Mouse (Mus musculus): ENCODE data around the gene A630010A05Rik. TPM values are rescaled to one million over a fixed set of nuclear protein-coding genes. Genes with fewer than 3 reads are reported as not detected.
"Not testable (repeated sequence)": the region's sequence is repeated elsewhere in the genome, so short reads cannot be mapped to it uniquely, and the experiment has no call there.

Gene A630010A05Rik
- polyA plus RNA-seq (2016; fragmentation: Nextera tagmentation; extraction: Ambion mirVana): not detected in 2 replicates

DNA sequence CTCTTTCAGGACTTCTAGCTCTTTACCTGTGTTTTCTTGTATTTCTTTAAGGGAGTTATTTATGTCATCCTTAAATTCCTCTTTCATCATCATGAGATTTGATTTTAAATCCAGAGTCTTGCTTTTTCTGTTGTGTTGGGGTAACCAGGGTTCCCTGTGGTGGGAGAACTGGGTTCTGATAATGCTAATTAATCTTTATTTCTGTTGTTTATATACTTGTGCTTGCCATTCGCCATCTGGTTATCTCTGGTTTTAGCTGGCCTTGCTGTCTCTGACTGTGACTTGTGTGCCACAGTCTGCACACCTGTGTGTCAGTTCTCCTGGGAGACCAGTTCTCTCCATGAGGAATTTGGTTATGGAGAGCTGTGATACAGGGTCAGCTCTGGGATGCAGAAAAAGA is at the start of gene A630010A05Rik:
A630010A05Rik (plus strand) TSS at position 301 of the 400 bp plus-strand sequence.
- no peaks in the 10 kb centered on the region for H3K9me3 ChIP-seq
- no peaks in the 10 kb centered on the region for H3K36me3 ChIP-seq
- no peak for ATAC-seq (ENCODE audit: low FRiP score, low read depth)
- WGBS: 83% methylated on average over 1 of the region's 1 CpGs
- no peaks in the 10 kb centered on the region for H3K4me1 ChIP-seq
- no peak within 1 kb of the TSS for H3K9ac ChIP-seq (replicated peaks)
- H3K4me3 ChIP-seq: no peak within 1 kb of the TSS
- H3K27me3 ChIP-seq: no peaks in the 10 kb centered on the region
- no peak within 1 kb of the TSS for H3K4me2 ChIP-seq (replicated peaks)
- no peak within 1 kb of the TSS for H3K27ac ChIP-seq (replicated peaks)

DNA sequence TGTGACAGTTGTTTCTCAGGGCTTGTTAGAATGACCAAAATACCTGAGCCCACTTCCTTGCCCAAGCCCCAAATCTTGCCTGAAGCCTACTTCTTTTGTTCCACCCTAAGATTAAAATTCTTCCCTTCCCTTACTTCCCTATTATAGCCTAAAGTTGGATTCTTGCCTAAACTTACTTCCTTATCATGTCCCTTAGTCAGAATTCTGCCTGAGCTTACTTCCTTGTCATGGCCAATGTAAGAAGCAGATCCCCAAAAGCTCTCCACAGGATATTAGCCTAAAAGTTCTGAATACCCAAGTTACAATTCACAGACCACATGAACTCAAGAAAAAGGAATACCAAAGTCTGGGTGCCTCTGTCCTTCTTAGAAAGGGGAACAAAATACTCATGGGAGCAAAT is 26.4 kb upstream of the A630010A05Rik start:
- Histone ChIP-seq H3K4me2 (replicated peaks) (no peak overlapping the region), H3K4me3 (no peak overlapping the region), H3K9ac (replicated peaks) (no peak overlapping the region), H3K27me3 (no peaks in the 10 kb centered on the region), H3K36me3 (no peaks in the 10 kb centered on the region), H3K27ac (replicated peaks) (no peak overlapping the region), H3K4me1 (no peaks in the 10 kb centered on the region), H3K9me3 (no peaks in the 10 kb centered on the region)
- no peak for ATAC-seq (ENCODE audit: low FRiP score, low read depth)

DNA sequence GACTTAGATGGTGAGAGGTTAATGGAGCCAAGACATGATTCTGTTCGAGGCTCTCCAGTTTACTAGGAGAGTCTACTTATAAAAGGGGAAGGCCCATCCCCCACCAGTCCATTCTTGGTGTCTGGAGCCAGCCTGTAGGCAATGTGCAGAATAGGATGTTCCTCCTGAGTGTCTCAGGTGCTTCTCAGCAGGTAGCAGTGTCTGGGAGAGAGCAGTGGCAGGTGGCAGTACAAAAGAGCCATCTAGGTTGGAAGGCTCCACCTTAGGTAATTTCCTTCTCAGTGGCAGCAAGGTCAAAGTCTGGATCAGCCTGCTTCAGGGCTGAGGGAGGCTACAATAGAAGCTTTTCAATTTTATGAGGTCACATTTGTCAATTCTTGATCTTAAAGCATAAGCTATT is 4.9 kb upstream of the A630010A05Rik start:
- H3K9ac ChIP-seq (replicated peaks); H3K4me2 ChIP-seq (replicated peaks); H3K27ac ChIP-seq (replicated peaks); H3K36me3 ChIP-seq; H3K4me1 ChIP-seq; H3K27me3 ChIP-seq; H3K4me3 ChIP-seq; ATAC-seq (ENCODE audit: low FRiP score, low read depth); H3K9me3 ChIP-seq: not testable (repeated sequence)
- 60% methylated on average over 1 of the region's 1 CpGs for WGBS

Other genes starting within 250 kb of the A630010A05Rik start
- gene Fopnl, start 244.9 kb upstream of the A630010A05Rik start, polyA plus RNA-seq (2016; fragmentation: Nextera tagmentation; extraction: Ambion mirVana): 174 and 178 TPM in 2 replicates
- 7.6 and 8.9 TPM in 2 replicates for gene Abcc1, start 200.8 kb upstream of the A630010A05Rik start, polyA plus RNA-seq (2016; fragmentation: Nextera tagmentation; extraction: Ambion mirVana)

Data from midbrain, embryonic 12.5 days (tissue).